Comparison of ENCODE assay signal across 8 mouse cellular contexts in genomic region chr1:88357458-88358090, GRCm38 (mm10). TPM values are rescaled to one million over a fixed set of nuclear protein-coding genes. Genes with fewer than 3 reads are reported as not detected.
A peak's percentile ranks its signal among the peaks of the same experiment; 100 is the strongest.
DNase-seq lines count a peak whose midpoint lies in the region; ATAC-seq lines count a peak whose summit lies in the region.

No protein-coding gene starts in this region.

- no peaks in the 10 kb centered on the region for H3K9me3 ChIP-seq in heart, embryonic 12.5 days (replicated peaks)
- no peaks in the 10 kb centered on the region for H3K9me3 ChIP-seq in liver, embryonic 11.5 days (ENCODE audit: control insufficient read depth, low read length)
- H3K9me3 ChIP-seq in neural tube, embryonic 14.5 days (ENCODE audit: control insufficient read depth, low read length): no peaks in the 10 kb centered on the region

- no peak overlapping the region for H3K4me2 ChIP-seq in heart, embryonic 12.5 days
- H3K4me2 ChIP-seq in liver, embryonic 11.5 days: no peak overlapping the region
- H3K4me2 ChIP-seq in neural tube, embryonic 14.5 days (ENCODE audit: low read depth, low read length): no peak overlapping the region

- H3K4me1 ChIP-seq in heart, embryonic 12.5 days (replicated peaks): no peaks in the 10 kb centered on the region
- no peaks in the 10 kb centered on the region for H3K4me1 ChIP-seq in liver, embryonic 11.5 days (replicated peaks; ENCODE audit: control insufficient read depth, insufficient read depth, low read length)
- no peaks in the 10 kb centered on the region for H3K4me1 ChIP-seq in neural tube, embryonic 14.5 days (ENCODE audit: control insufficient read depth, insufficient read depth, low read length)

- 0 out of 2 replicates have a peak, but pooled peaks have one; percentile 22 for ATAC-seq in heart, embryonic 12.5 days (ENCODE audit: insufficient number of reproducible peaks, low FRiP score)
- no peak; the same call in 1 of the 2 replicates for ATAC-seq in liver, embryonic 11.5 days (replicated peaks; ENCODE audit: low FRiP score)
- peak; percentile 89 for ATAC-seq in neural tube, embryonic 14.5 days (ENCODE audit: low read depth)
- no peak for ATAC-seq in megakaryocyte, adult 5-6 weeks (ENCODE audit: poor library complexity, severe bottlenecking)

- no peak overlapping the region for H3K4me3 ChIP-seq in heart, embryonic 12.5 days
- no peak overlapping the region for H3K4me3 ChIP-seq in liver, embryonic 11.5 days (ENCODE audit: low read depth, low read length)
- no peak overlapping the region for H3K4me3 ChIP-seq in neural tube, embryonic 14.5 days (ENCODE audit: low read depth, low read length)

- H3K36me3 ChIP-seq in heart, embryonic 12.5 days: no peaks in the 10 kb centered on the region
- no peaks in the 10 kb centered on the region for H3K36me3 ChIP-seq in liver, embryonic 11.5 days (ENCODE audit: control insufficient read depth, insufficient read depth, low read length)
- no peaks in the 10 kb centered on the region for H3K36me3 ChIP-seq in neural tube, embryonic 14.5 days (ENCODE audit: control insufficient read depth, insufficient read depth, low read length)

- no peaks in the 10 kb centered on the region for H3K27me3 ChIP-seq in heart, embryonic 12.5 days (replicated peaks)
- no peaks in the 10 kb centered on the region for H3K27me3 ChIP-seq in liver, embryonic 11.5 days (replicated peaks; ENCODE audit: control insufficient read depth, insufficient read depth, low read length)
- H3K27me3 ChIP-seq in neural tube, embryonic 14.5 days (ENCODE audit: control insufficient read depth, insufficient read depth, low read length): no peaks in the 10 kb centered on the region

- no peak overlapping the region for H3K9ac ChIP-seq in heart, embryonic 12.5 days
- H3K9ac ChIP-seq in liver, embryonic 11.5 days (ENCODE audit: low read depth, low read length): no peak overlapping the region
- H3K9ac ChIP-seq in neural tube, embryonic 14.5 days (replicated peaks; ENCODE audit: low read depth, low read length): no peak overlapping the region

- DNase-seq in CD4-positive helper T cell, adult 2 months (ENCODE audit: low read depth, low spot score): peak; percentile 47
- peak; percentile 61 for DNase-seq in WW6 (ENCODE audit: low read depth, low spot score)
- peak; percentile 90 for DNase-seq in embryo, embryonic 10 days (ENCODE audit: low spot score)
- peak; percentile 83 for DNase-seq in kidney, postnatal 14 days
- DNase-seq in liver, embryonic 11.5 days (ENCODE audit: low spot score): peak; percentile 38

- H3K27ac ChIP-seq in heart, embryonic 12.5 days (ENCODE audit: poor library complexity, severe bottlenecking): no peak overlapping the region
- no peak overlapping the region for H3K27ac ChIP-seq in liver, embryonic 11.5 days (ENCODE audit: low read depth, low read length)
- H3K27ac ChIP-seq in neural tube, embryonic 14.5 days (ENCODE audit: low read depth, low read length): no peak overlapping the region

- WGBS in heart, embryonic 12.5 days: 61% methylated on average over 6 of the region's 6 CpGs
- WGBS in liver, embryonic 11.5 days: 64% methylated on average over 6 of the region's 6 CpGs
- WGBS in neural tube, embryonic 14.5 days: 57% methylated on average over 6 of the region's 6 CpGs

RNA-seq across cellular contexts. Expression of gene Spp2, which starts 49.2 kb away (rescaled TPM):
- polyA plus RNA-seq in heart, embryonic 12.5 days (2016; fragmentation: Nextera tagmentation; extraction: Ambion mirVana): 1.1 and 3.2 TPM in 2 replicates
- polyA plus RNA-seq in liver, embryonic 11.5 days (2014; fragmentation: Nextera tagmentation; extraction: Ambion mirVana): 78.7 and 82.3 TPM in 2 replicates
- polyA plus RNA-seq in neural tube, embryonic 14.5 days (2014; fragmentation: Nextera tagmentation; extraction: Ambion mirVana): 0.23 TPM in 1 of 2 replicates, not detected in the other
- total RNA-seq in megakaryocyte, adult 5-6 weeks (2015): not detected in 2 replicates
- total RNA-seq in megakaryocyte, adult 5-6 weeks (2017): not detected in 2 replicates

Comparison
In these comparisons a context has a peak if more than half of its experiments do, and no peak if none do; other contexts are left out.
1. DNase-seq: peak in every context shown above with its lines; median percentile 90 in embryo, embryonic 10 days; 83 in kidney, postnatal 14 days; 61 in WW6; 47 in CD4-positive helper T cell, adult 2 months; 38 in liver, embryonic 11.5 days.
2. ATAC-seq: peak in heart, embryonic 12.5 days (single experiment) and neural tube, embryonic 14.5 days (single experiment); none in liver, embryonic 11.5 days (single experiment) and megakaryocyte, adult 5-6 weeks (single experiment).
3. RNA of gene Spp2, which starts 49.2 kb away (polyA plus RNA-seq): 78.7 to 82.3 TPM in liver, embryonic 11.5 days; 1.1 to 3.2 TPM in heart, embryonic 12.5 days and 0.23 TPM in neural tube, embryonic 14.5 days; every median in the first group is over 10 times any median in the second.